Comparison of ENCODE assay signal across 8 mouse cellular contexts in genomic region chr8:4275275-4276110, GRCm38 (mm10). TPM values are rescaled to one million over a fixed set of nuclear protein-coding genes. Genes with fewer than 3 reads are reported as not detected.
DNase-seq lines count a peak whose midpoint lies in the region; ATAC-seq and TF ChIP-seq lines count a peak whose summit lies in the region.

Timm44 (minus strand) TSS chr8:4275913.

- peak within 1 kb of the TSS; percentile 80 for H3K9ac ChIP-seq in heart, embryonic 15.5 days
- peak within 1 kb of the TSS; percentile 83 for H3K9ac ChIP-seq in liver, embryonic 14.5 days (replicated peaks)
- H3K9ac ChIP-seq in neural tube, embryonic 11.5 days (ENCODE audit: low read length), result peak within 1 kb of the TSS; percentile 81
- H3K9ac ChIP-seq in stomach, postnatal 0 days (ENCODE audit: low read length), result peak within 1 kb of the TSS; percentile 89

- peak within 1 kb of the TSS; percentile 87 for H3K4me3 ChIP-seq in forebrain, embryonic 10.5 days
- H3K4me3 ChIP-seq in heart, embryonic 15.5 days, result peak within 1 kb of the TSS; percentile 79
- peak within 1 kb of the TSS; percentile 74 to 94 for H3K4me3 ChIP-seq in liver, embryonic 14.5 days (ENCODE audit: insufficient read depth in 1 of 2, low read depth in 2 of 2, low read length in 2 of 2)
- peak within 1 kb of the TSS; percentile 78 for H3K4me3 ChIP-seq in neural tube, embryonic 11.5 days (ENCODE audit: low read depth, low read length)
- peak within 1 kb of the TSS; percentile 84 for H3K4me3 ChIP-seq in stomach, postnatal 0 days (ENCODE audit: low read depth, low read length)

- peak; percentile 93 for ATAC-seq in heart, embryonic 15.5 days (replicated peaks; ENCODE audit: insufficient number of reproducible peaks, insufficient read depth, low FRiP score, low read depth)
- ATAC-seq in liver, embryonic 14.5 days (ENCODE audit: insufficient read depth), result peak; percentile 96
- ATAC-seq in neural tube, embryonic 11.5 days (ENCODE audit: insufficient read depth, low FRiP score, low TSS enrichment), result peak; percentile 94
- peak; percentile 99 for ATAC-seq in stomach, postnatal 0 days (ENCODE audit: low FRiP score, low TSS enrichment)

- no peak for TF ChIP-seq CTCF in liver, embryonic 14.5 days (IDR thresholded peaks at IDR 0.05; ENCODE audit: low read depth)
- TF ChIP-seq CTCF in stomach, postnatal 0 days (IDR thresholded peaks at IDR 0.05; ENCODE audit: low read depth), result no peak

- H3K36me3 ChIP-seq in forebrain, embryonic 10.5 days (replicated peaks), result peaks cover 38% of the 10 kb centered on the region
- peaks cover 32% of the 10 kb centered on the region for H3K36me3 ChIP-seq in heart, embryonic 15.5 days
- peaks cover 12% of the 10 kb centered on the region for H3K36me3 ChIP-seq in liver, embryonic 14.5 days (replicated peaks; ENCODE audit: control insufficient read depth, insufficient read depth, low read depth)
- H3K36me3 ChIP-seq in neural tube, embryonic 11.5 days (ENCODE audit: control insufficient read depth, insufficient read depth, low read length), result peaks cover 2% of the 10 kb centered on the region; the same call in 1 of the 2 replicates
- H3K36me3 ChIP-seq in stomach, postnatal 0 days (ENCODE audit: control insufficient read depth, insufficient read depth, low read length), result peaks cover 8% of the 10 kb centered on the region; the same call in 1 of the 2 replicates

- no peak for TF ChIP-seq EP300 in liver, embryonic 14.5 days (IDR thresholded peaks at IDR 0.05; ENCODE audit: low read depth)
- no peak for TF ChIP-seq EP300 in stomach, postnatal 0 days (optimal IDR thresholded peaks at IDR 0.05)

- no peaks in the 10 kb centered on the region for H3K9me3 ChIP-seq in forebrain, embryonic 10.5 days
- no peaks in the 10 kb centered on the region for H3K9me3 ChIP-seq in heart, embryonic 15.5 days (replicated peaks)
- H3K9me3 ChIP-seq in liver, embryonic 14.5 days (ENCODE audit: control insufficient read depth, low read length), result no peaks in the 10 kb centered on the region
- no peaks in the 10 kb centered on the region for H3K9me3 ChIP-seq in neural tube, embryonic 11.5 days (ENCODE audit: control insufficient read depth, low read length)
- no peaks in the 10 kb centered on the region for H3K9me3 ChIP-seq in stomach, postnatal 0 days (ENCODE audit: control insufficient read depth, low read length)

- under 1% methylated on average over 39 of the region's 39 CpGs for WGBS in forebrain, embryonic 10.5 days
- under 1% methylated on average over 39 of the region's 39 CpGs for WGBS in heart, embryonic 15.5 days
- under 1% methylated on average over 39 of the region's 39 CpGs for WGBS in liver, embryonic 14.5 days (ENCODE audit: insufficient replicate concordance)
- under 1% methylated on average over 39 of the region's 39 CpGs for WGBS in neural tube, embryonic 11.5 days
- WGBS in stomach, postnatal 0 days, result under 1% methylated on average over 39 of the region's 39 CpGs

- peak within 1 kb of the TSS; percentile 93 for H3K27ac ChIP-seq in forebrain, embryonic 10.5 days
- peak within 1 kb of the TSS; percentile 79 for H3K27ac ChIP-seq in heart, embryonic 15.5 days
- peak within 1 kb of the TSS; percentile 15 for H3K27ac ChIP-seq in liver, embryonic 14.5 days
- H3K27ac ChIP-seq in neural tube, embryonic 11.5 days (ENCODE audit: low read depth, low read length), result 0 out of 2 replicates have a peak within 1 kb of the TSS, but pooled peaks have one; percentile 53
- peak within 1 kb of the TSS; percentile 74 for H3K27ac ChIP-seq in stomach, postnatal 0 days (replicated peaks)

- peak; percentile 84 to 90 for DNase-seq in CD8-positive naive resting alpha-beta T cell, adult 2 months (ENCODE audit: low read depth in 2 of 2, low spot score in 2 of 2)
- peak; percentile 93 for DNase-seq in c-Kit-positive CD71-negative TER-119-negative erythroid progenitor cells, embryonic 14.5 days (ENCODE audit: low read depth)
- peak; percentile 93 for DNase-seq in forebrain, embryonic 10.5 days (ENCODE audit: extremely low spot score, low spot score)
- DNase-seq in kidney, postnatal 25 days, result peak; percentile 97 to 99
- DNase-seq in liver, embryonic 14.5 days (ENCODE audit: low read depth in 3 of 3, low spot score in 3 of 3), result peak; percentile 91 to 93 (median 92)
- peak; percentile 97 for DNase-seq in neural tube, embryonic 11.5 days (ENCODE audit: low spot score)
- DNase-seq in stomach, postnatal 0 days (ENCODE audit: low spot score), result peak; percentile 96

- peak within 1 kb of the TSS; percentile 82 for H3K4me2 ChIP-seq in heart, embryonic 15.5 days
- H3K4me2 ChIP-seq in liver, embryonic 14.5 days (ENCODE audit: low read depth), result peak within 1 kb of the TSS; percentile 86
- H3K4me2 ChIP-seq in neural tube, embryonic 11.5 days (ENCODE audit: low read depth), result peak within 1 kb of the TSS; percentile 62
- peak within 1 kb of the TSS; percentile 77 for H3K4me2 ChIP-seq in stomach, postnatal 0 days (replicated peaks; ENCODE audit: low read depth)

- peaks cover 16% of the 10 kb centered on the region for H3K4me1 ChIP-seq in forebrain, embryonic 10.5 days
- peaks cover 13% of the 10 kb centered on the region for H3K4me1 ChIP-seq in heart, embryonic 15.5 days (replicated peaks)
- H3K4me1 ChIP-seq in liver, embryonic 14.5 days (replicated peaks; ENCODE audit: control insufficient read depth in 2 of 2, insufficient read depth in 2 of 2, low read length in 1 of 2), result peaks cover 9 to 15% of the 10 kb centered on the region in 2 experiments
- no peaks in the 10 kb centered on the region for H3K4me1 ChIP-seq in neural tube, embryonic 11.5 days (ENCODE audit: control insufficient read depth, insufficient read depth, low read length)
- 0 out of 2 replicates have a peak, but pooled peaks cover 2% of the 10 kb centered on the region for H3K4me1 ChIP-seq in stomach, postnatal 0 days (replicated peaks; ENCODE audit: control insufficient read depth, insufficient read depth)

- no peaks in the 10 kb centered on the region for H3K27me3 ChIP-seq in forebrain, embryonic 10.5 days (ENCODE audit: poor library complexity, severe bottlenecking)
- no peaks in the 10 kb centered on the region for H3K27me3 ChIP-seq in heart, embryonic 15.5 days
- no peaks in the 10 kb centered on the region for H3K27me3 ChIP-seq in liver, embryonic 14.5 days (ENCODE audit: control insufficient read depth, insufficient read depth, low read length)
- H3K27me3 ChIP-seq in neural tube, embryonic 11.5 days (ENCODE audit: control insufficient read depth, insufficient read depth, low read length), result no peaks in the 10 kb centered on the region
- H3K27me3 ChIP-seq in stomach, postnatal 0 days (ENCODE audit: control insufficient read depth, insufficient read depth, low read length), result no peaks in the 10 kb centered on the region

RNA-seq across cellular contexts. Expression of gene Timm44, which starts in this region (rescaled TPM):
- 69.8 and 70.2 TPM in 2 replicates for polyA plus RNA-seq in forebrain, embryonic 10.5 days (2016; fragmentation: Nextera tagmentation; extraction: Ambion mirVana)
- polyA plus RNA-seq in heart, embryonic 15.5 days (2015; fragmentation: Nextera tagmentation; extraction: Ambion mirVana), result 59.5 and 60.2 TPM in 2 replicates
- 28.3 and 41.3 TPM in 2 replicates for polyA plus RNA-seq in liver, embryonic 14.5 days (2012; rRNA removed)
- 38.5 and 42.4 TPM in 2 replicates for polyA plus RNA-seq in liver, embryonic 14.5 days (2014; fragmentation: Nextera tagmentation; extraction: Ambion mirVana)
- polyA plus RNA-seq in neural tube, embryonic 11.5 days (2014; fragmentation: Nextera tagmentation; extraction: Ambion mirVana), result 63.2 and 75.2 TPM in 2 replicates
- polyA plus RNA-seq in stomach, postnatal 0 days (2015; fragmentation: Nextera tagmentation; extraction: Ambion mirVana), result 37.8 and 38.4 TPM in 2 replicates

Comparison
In these comparisons a context has a peak if more than half of its experiments do, and no peak if none do; other contexts are left out.
1. Peak in every context shown above with its lines: DNase-seq, ATAC-seq, H3K4me3 ChIP-seq and H3K27ac ChIP-seq.
2. H3K27ac ChIP-seq: peak in every context shown above with its lines; median percentile 93 in forebrain, embryonic 10.5 days; 79 in heart, embryonic 15.5 days; 74 in stomach, postnatal 0 days; 53 in neural tube, embryonic 11.5 days; 15 in liver, embryonic 14.5 days.